Mouse (Mus musculus): Measurements from ENCODE around the gene Npcd. TPM values are rescaled to one million over a fixed set of nuclear protein-coding genes. Genes with fewer than 3 reads are reported as not detected.
"Not testable (repeated sequence)": the region's sequence is repeated elsewhere in the genome, so short reads cannot be mapped to it uniquely, and the experiment has no call there.

The Npcd gene
- polyA plus RNA-seq, 1 experiment, result not detected

DNA sequence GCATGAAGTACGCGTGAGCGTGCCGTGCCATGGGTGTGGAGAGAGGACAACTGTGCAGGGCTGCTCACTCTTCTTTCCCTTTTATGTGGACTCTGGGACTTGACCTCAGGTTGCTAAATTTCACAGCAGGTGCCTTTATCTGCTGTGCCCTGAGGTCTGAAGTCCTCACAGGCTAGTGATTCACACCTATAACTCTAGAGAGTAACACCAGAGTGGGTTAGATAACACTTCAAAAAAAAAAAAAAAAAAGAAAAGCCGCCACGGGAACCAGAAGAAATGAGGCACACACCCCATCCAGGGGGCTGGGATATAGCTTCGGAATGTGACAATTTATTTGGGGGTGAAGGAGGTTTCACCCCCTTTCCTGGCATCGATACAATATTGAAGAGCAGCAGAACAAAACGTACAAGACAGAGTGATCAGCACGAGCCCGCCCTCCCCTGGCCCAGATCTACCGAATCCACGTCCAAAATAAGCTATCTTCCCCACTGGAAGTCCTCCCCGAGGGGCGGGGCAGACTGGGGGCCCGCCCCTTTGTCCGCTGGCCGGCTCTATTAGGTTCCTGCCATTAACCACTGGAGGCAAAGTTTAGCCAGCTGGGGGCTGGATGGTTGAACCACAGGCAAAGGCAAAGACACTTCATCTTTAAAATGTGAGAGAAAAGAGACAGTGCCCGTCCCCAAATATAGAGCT is 10.3 kb downstream of the Npcd start:
- H3K4me3 ChIP-seq (ENCODE audit: insufficient read depth, low read length), result no peak overlapping the region
- H3K27ac ChIP-seq (ENCODE audit: insufficient read depth, low read length), result no peak overlapping the region
- TF ChIP-seq POLR2A (IDR thresholded peaks at IDR 0.05; ENCODE audit: low read depth, low read length) (no peak), CTCF (IDR thresholded peaks at IDR 0.05; ENCODE audit: borderline replicate concordance, insufficient read depth, low read length) (no peak)
- no peaks in the 10 kb centered on the region for H3K4me1 ChIP-seq (ENCODE audit: control insufficient read depth, insufficient read depth, low read length)

DNA sequence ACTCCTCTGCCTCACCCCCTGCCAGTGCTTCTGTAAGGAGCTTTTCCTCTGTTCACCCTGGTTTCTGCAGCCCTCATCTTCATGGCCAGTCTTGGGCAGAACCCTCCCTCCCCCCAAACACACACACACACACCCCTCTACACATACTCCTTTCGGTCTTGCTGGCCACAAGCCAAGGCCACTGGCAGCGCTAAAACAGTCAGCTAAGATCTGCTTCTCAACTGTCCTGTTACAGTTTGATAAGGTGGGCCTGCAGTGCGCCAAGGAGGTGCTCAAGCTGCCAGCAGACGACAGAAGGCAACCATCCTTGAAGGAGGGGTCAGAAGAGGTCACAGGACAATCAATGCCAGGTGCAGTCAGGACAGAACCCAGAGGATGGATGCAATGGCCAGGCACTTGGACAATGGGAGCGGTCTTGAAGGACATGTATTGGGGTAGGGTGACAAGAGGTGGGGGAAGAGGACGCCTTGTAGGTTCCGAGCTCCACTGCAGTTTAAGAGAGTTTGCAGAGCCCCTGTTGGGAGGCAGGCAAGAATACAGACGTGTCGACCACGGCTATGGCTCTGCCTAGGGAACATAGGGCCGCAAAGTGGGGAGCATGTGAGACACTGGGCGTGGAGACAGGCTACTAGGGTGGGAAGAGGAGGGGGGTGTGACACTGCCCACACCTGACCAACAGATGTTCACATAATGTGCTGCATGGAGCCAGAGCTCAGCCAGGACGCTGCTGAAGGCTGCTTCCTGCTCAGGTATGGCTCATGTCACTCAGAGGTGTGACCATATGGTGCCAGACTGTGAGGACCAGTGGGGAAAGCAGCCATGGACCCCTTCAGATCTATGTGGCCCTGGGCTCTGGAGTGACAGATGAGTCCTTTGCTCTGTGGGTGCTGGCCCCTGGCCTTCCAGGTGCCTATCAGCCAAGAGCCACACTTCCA is 11.5 kb downstream of the Npcd start:
- TF ChIP-seq CTCF (IDR thresholded peaks at IDR 0.05; ENCODE audit: borderline replicate concordance, insufficient read depth, low read length), result no peak
- 0 out of 2 replicates have a peak, but pooled peaks have one; percentile 24 for TF ChIP-seq POLR2A (IDR thresholded peaks at IDR 0.05; ENCODE audit: low read depth, low read length)
- no peaks in the 10 kb centered on the region for H3K4me1 ChIP-seq (ENCODE audit: control insufficient read depth, insufficient read depth, low read length)

DNA sequence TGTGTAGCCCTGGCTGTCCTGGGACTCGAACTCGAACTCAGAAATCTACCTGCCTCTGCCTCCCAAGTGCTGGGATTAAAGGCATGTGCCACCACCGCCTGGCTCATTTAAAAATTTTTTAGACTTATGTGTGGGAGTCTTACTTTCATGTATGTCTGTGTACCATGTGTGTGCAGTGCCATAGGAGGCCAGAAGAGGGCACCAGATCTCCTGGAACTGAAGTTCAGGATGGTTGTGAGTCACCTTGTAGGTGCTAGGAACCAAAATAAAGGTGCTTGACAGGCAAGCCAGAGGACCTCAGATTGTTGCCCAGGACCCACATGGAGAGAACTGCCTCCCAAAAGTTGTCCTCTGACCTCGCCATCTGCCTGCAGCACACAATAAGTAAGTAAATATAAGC is 15.7 kb downstream of the Npcd start:
- H3K4me3 ChIP-seq (ENCODE audit: insufficient read depth, low read length), result no peak overlapping the region
- no peak for TF ChIP-seq POLR2A (IDR thresholded peaks at IDR 0.05; ENCODE audit: low read depth, low read length)
- no peak for TF ChIP-seq CTCF (IDR thresholded peaks at IDR 0.05; ENCODE audit: borderline replicate concordance, insufficient read depth, low read length)
- no peak overlapping the region for H3K27ac ChIP-seq (ENCODE audit: insufficient read depth, low read length)

More for the DNA sequence above, 11.5 kb downstream of the Npcd start:
- Histone ChIP-seq H3K27ac (ENCODE audit: insufficient read depth, low read length) (no peak overlapping the region), H3K4me3 (ENCODE audit: insufficient read depth, low read length) (no peak overlapping the region)

DNA sequence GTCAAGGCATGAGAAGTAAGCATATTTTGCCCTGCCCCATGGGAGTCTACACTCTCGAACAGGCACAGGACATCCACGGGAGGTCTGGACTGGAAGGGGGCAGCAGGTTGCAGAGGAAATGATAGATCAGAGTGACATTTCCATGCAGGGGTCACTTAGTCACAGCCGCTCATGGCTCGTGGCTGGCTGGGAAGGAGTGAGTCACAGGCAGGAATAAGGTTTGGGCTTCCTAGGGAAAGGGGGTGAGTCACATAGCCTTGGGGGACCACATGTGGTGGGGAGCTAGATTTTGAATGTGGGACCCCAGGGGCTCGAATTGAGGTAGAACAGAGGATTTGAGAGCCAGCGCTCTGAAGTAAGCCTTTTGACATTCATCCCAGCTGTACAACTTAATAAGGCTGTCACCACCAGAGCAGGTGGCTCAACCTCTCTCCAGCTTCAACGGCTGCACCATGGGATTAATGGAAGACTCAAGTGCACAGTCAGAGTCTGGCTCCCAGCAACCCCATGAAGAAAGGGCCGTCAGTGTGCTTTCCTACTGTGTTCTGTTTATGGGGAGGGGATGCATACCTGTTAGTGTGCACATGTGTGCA is 20.3 kb downstream of the Npcd start:
- TF ChIP-seq CTCF (IDR thresholded peaks at IDR 0.05; ENCODE audit: borderline replicate concordance, insufficient read depth, low read length) (no peak), POLR2A (IDR thresholded peaks at IDR 0.05; ENCODE audit: low read depth, low read length) (no peak)
- H3K4me1 ChIP-seq (ENCODE audit: control insufficient read depth, insufficient read depth, low read length), result peaks cover 7% of the 10 kb centered on the region; the same call in 1 of the 2 replicates
- no peak overlapping the region for H3K4me3 ChIP-seq (ENCODE audit: insufficient read depth, low read length)
- no peak overlapping the region for H3K27ac ChIP-seq (ENCODE audit: insufficient read depth, low read length)

More for the DNA sequence above, 15.7 kb downstream of the Npcd start:
- peaks cover 6% of the 10 kb centered on the region; the same call in 1 of the 2 replicates for H3K4me1 ChIP-seq (ENCODE audit: control insufficient read depth, insufficient read depth, low read length)

DNA sequence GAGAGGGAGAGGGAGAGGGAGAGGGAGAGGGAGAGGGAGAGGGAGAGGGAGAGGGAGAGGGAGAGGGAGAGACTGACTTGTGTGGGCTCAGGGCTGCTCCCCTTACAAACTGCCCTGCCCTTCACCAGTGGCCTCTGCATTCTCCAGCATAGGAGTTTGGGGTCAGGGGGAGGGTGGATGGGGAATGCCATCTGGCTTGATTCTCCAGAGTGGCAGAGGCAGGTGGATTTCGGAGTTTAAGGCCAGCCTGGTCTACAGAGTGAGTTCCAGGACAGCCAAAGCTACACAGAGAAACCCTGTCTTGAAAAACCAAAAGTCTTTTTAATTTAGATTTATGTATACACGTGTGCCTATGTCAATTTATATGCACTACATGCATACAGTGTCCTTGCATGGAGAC is 21.2 kb downstream of the Npcd start:
- H3K4me3 ChIP-seq (ENCODE audit: insufficient read depth, low read length); H3K27ac ChIP-seq (ENCODE audit: insufficient read depth, low read length); H3K4me1 ChIP-seq (ENCODE audit: control insufficient read depth, insufficient read depth, low read length): not testable (repeated sequence)

DNA sequence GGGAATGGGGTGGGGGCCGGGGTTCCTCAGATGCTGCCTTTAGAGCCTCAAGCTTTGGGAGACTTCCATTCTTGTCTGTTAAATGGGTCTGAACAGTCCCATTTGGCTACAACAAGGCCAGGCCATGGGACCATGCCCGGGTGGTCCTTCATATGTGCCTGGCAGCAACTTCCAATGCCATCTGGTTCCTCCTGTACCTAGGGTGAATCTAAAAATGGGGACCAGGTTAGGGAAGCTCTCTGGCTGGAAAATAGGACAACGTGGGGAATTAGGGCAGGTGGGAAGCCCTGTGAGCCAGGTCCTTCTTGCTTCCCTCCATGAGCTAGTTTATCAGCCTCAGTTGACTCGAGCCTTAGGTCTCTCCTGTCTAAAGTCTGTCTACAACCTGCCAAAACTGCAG is 23.0 kb downstream of the Npcd start:
- H3K4me1 ChIP-seq (ENCODE audit: control insufficient read depth, insufficient read depth, low read length), result peaks cover 7% of the 10 kb centered on the region; the same call in 1 of the 2 replicates
- H3K4me3 ChIP-seq (ENCODE audit: insufficient read depth, low read length), result no peak overlapping the region
- H3K27ac ChIP-seq (ENCODE audit: insufficient read depth, low read length), result no peak overlapping the region
- TF ChIP-seq POLR2A (IDR thresholded peaks at IDR 0.05; ENCODE audit: low read depth, low read length) (no peak), CTCF (IDR thresholded peaks at IDR 0.05; ENCODE audit: borderline replicate concordance, insufficient read depth, low read length) (no peak)

DNA sequence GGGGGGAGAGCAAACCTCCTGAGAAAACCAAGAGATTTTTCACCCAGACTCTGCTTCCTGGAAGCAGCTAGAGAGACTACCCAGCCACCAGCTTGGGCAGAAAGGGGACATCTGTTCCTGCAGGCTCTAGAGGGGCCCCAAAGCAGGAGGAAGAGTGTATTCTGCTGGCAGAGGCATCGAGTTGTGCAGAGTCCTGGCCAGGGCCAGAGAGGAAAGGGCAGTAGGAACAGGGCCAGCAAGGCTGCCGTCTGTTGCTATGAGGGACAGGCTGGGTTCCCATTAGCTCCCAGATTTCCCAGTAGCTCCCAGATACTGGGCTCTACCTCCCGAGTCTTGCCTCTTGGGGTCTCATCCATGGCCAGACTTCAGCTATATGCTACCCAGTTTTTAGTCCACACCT is 24.0 kb downstream of the Npcd start:
- Histone ChIP-seq H3K27ac (ENCODE audit: insufficient read depth, low read length) (no peak overlapping the region), H3K4me1 (ENCODE audit: control insufficient read depth, insufficient read depth, low read length) (peaks cover 7% of the 10 kb centered on the region; the same call in 1 of the 2 replicates)

DNA sequence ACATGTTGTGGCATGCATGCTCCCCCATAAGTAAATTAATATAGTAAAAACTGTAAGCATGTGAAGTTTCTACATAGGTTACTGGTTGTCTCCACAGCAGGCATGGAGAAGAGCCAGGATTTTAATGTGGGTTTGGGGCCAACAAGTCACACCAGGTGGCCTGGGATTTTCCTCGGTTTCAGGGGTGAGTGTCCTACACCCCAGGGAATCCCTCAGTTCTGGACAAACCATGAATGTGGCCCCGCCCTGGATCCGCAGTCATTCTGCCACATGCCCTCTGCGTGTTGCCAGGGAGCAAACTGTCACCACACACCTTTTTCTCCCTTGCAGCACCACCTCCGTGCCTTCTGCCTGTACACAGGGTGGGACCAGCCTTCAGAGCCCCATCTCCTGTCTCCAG is 25.4 kb downstream of the Npcd start:
- TF ChIP-seq POLR2A (IDR thresholded peaks at IDR 0.05; ENCODE audit: low read depth, low read length) (no peak), CTCF (IDR thresholded peaks at IDR 0.05; ENCODE audit: borderline replicate concordance, insufficient read depth, low read length) (no peak)
- Histone ChIP-seq H3K4me3 (ENCODE audit: insufficient read depth, low read length) (no peak overlapping the region), H3K4me1 (ENCODE audit: control insufficient read depth, insufficient read depth, low read length) (peaks cover 4% of the 10 kb centered on the region; the same call in 1 of the 2 replicates), H3K27ac (ENCODE audit: insufficient read depth, low read length) (no peak overlapping the region)

More for the DNA sequence above, 24.0 kb downstream of the Npcd start:
- no peak for TF ChIP-seq CTCF (IDR thresholded peaks at IDR 0.05; ENCODE audit: borderline replicate concordance, insufficient read depth, low read length)
- TF ChIP-seq POLR2A (IDR thresholded peaks at IDR 0.05; ENCODE audit: low read depth, low read length), result no peak
- H3K4me3 ChIP-seq (ENCODE audit: insufficient read depth, low read length), result no peak overlapping the region

DNA sequence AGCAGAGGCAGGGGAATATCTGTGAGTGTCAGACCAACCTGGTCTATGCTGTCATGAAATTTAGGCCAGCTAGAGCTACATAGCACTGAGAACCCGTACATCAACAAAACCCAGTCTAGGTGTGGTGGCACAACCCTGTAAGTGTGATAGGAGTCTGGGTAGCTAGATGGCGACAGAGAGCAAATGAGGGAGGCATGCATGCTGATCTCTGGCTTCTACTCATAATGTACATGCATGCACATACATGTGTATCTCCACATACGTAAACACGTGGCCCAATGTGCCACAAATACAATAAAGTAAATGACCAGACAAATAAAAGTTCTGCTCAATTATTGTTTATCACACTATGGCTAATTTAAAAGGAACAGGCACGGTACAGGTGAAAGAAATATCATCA is 25.9 kb downstream of the Npcd start:
- Histone ChIP-seq H3K4me3 (ENCODE audit: insufficient read depth, low read length) (no peak overlapping the region), H3K27ac (ENCODE audit: insufficient read depth, low read length) (no peak overlapping the region), H3K4me1 (ENCODE audit: control insufficient read depth, insufficient read depth, low read length) (no peaks in the 10 kb centered on the region)
- peak; percentile 71; the same call in 1 of the 2 replicates for TF ChIP-seq CTCF (IDR thresholded peaks at IDR 0.05; ENCODE audit: borderline replicate concordance, insufficient read depth, low read length)
- no peak for TF ChIP-seq POLR2A (IDR thresholded peaks at IDR 0.05; ENCODE audit: low read depth, low read length)

All from embryonic fibroblast, embryonic 13.5 days (primary cell).